Mouse (Mus musculus): ENCODE measurements around the gene Eml1.

DNA sequence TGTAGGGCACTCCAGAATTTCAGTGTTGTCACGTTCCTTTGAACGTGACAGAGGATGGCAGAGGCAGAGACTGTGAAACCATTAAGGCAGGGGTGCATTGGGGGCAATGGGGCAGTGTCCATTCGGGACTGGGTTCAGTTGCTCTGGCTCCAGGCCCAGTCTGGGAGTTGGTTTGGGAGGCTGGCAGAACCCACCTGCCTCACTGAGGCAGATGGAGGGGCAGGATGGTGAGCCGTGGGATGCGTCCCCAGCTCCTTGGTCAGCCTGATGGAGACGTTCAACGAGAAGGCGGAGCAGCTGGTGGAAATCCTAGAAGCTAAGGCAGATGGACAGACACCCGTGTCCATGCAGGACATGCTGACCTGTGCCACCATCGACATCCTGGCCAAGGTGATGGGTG, 19.8 kb upstream of the Eml1 start:
- TF ChIP-seq ZC3H11A (IDR thresholded peaks at IDR 0.05; ENCODE audit: borderline replicate concordance, low read depth, low read length) (no peak), HCFC1 (IDR thresholded peaks at IDR 0.05; ENCODE audit: borderline replicate concordance, insufficient read depth, low read length) (no peak), CHD2 (IDR thresholded peaks at IDR 0.05; ENCODE audit: low read depth, low read length) (no peak)
